Mouse (Mus musculus) brain, embryonic 18.5 days (tissue): ENCODE data around the gene Zfp970.
"Not testable (repeated sequence)": the region's sequence is repeated elsewhere in the genome, so short reads cannot be mapped to it uniquely, and the experiment has no call there.

Experiments used
- DNase-seq: peaks from one replicate; pipeline ENCODE4 v3.0.0-alpha.2; 2012; ENCODE audit warnings: low read depth, low spot score

Gene Zfp970

DNA sequence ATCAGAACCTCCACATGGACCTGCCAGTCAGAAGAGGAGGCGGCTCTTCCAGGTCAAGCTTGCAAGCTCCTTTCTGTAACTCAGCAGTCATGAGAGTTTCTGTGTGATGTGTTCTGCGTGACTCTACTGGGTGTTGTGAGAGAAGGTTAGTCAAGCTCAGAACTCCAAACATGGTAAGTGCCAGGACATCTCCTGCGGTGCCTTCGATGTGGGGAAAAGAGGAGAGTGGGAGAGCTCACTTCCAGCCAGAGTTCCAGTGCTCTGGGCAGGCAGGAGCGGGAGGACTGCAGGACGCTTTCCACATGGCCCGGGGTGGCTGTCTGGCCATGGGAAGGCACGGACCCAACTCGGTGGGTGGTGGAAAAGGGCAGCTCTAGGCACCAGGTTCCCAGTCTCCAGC, at the start of gene Zfp970:
TSS of gene Zfp970 (plus strand) at position 58 of the 400 bp plus-strand sequence.
- not testable (repeated sequence) for DNase-seq

GRCm38 (mm10) chr2:177468222-177468621, 3.7 kb downstream of the Zfp970 start:
- not testable (repeated sequence) for DNase-seq

DNA sequence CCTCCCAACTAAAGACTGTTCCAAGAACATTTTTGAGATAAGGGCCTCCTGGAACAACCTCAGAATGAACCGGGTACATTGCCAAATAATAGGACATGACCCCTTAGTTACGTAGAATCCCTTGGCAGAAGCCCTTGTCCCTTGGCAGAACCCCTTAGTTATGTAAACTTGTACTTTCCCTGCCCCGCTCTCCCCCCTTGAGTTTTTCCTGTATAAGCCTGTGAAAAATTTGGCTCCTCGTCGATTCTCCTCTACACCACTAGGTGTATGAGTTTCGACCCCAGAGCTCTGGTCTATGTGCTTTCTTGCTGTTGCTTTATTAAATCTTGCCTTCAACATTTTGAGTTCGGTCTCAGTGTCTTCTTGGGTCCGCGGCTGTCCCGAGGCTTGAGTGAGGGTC, 7.7 kb downstream of the Zfp970 start:
- DNase-seq: not testable (repeated sequence)

DNA sequence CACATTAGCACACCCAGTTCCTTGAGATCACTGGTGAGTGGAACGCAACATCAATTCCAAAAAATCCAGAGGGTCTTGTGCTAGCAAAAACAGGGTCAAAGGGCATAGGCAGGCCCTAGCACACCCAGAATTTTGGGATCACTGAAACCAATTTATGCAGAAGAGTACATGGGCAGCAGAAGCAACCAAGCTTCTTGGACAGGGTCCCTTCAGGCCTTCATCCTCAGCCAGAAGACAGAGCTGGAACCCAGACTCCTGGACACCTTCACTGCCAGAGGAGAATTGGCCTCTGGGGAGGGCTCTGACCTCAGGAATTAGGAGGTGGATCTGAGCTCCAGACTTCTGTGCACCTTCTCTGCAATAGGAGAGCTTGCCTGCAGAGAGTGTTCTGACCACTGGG, 17.4 kb downstream of the Zfp970 start:
- DNase-seq: not testable (repeated sequence)

DNA sequence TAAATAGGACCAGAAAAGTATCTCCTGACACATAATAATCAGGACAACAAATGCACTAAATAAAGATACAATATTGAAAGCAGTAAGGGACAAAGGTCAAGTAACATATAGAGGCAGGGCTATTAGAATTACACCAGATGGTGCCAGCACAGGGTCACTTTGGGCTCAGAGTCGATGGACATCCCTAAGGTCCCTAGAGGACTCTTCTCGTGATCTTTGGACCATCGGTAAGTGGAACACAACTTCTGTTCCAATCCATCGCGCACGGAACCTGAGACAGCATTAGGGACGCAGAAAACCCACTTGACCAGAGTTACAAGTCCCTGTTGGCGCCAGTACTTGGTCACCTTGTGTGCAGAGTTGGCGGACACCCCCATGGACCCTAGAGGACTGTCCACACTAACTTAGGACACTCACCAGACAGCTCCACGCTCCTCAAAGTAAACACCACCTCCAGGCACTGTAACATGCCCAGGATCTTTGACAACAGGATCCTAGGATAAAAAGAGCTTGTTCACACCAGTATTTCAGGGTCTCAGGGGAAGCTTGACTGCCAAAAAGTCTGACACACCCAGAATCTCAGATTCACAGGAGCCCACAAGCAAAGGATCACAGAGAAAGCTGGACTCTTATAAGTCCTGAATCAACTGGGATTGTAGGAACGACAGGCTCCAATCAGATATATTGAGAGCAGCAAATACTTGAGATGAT, 18.9 kb downstream of the Zfp970 start:
- not testable (repeated sequence) for DNase-seq

DNA sequence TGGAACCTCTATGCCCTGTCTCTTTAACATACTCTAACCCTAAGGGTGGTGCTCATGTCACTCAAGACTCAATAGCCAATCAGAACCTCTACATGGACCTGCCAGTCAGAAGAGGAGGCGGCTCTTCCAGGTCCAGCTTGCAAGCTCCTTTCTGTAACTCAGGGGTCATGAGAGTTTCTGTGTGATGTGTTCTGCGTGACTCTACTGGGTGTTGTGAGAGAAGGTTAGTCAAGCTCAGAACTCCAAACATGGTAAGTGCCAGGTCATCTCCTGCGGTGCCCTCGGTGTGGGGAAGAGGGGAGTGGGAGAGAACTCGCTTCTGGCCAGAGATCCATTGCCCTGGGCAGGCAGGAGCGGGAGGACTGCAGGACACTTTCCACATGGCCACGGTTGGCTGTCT, 33.5 kb downstream of the Zfp970 start, which contains the start of gene Gm14403:
TSS of gene Gm14403 (plus strand) at position 149 of the 400 bp plus-strand sequence.
- DNase-seq: not testable (repeated sequence)

DNA sequence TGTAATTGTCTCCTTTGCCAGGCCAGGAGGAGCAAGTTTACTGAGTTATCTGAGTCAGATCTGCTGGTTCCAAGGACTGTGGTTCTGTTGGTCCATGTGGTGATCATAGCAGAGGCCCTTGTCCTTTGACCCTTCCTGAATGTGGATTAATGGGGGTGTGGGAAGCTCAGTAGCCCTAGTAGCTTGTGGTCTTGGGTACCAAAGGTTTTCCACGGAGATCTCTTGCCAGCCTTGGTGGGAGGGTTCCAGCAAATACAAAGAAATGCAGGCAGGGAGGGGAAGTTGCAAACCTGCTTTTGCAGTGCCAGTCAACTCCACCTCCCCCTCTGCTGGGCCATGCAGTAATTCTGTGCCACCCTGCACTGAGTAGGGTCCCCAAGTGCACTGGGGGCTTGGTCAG, 34.6 kb downstream of the Zfp970 start:
- not testable (repeated sequence) for DNase-seq

- not testable (repeated sequence) for DNase-seq
Observed at GRCm38 (mm10) chr2:177505211-177505719, 40.7 kb downstream of the Zfp970 start.

GRCm38 (mm10) chr2:177511381-177511780, 46.8 kb downstream of the Zfp970 start:
- DNase-seq: not testable (repeated sequence)

DNA sequence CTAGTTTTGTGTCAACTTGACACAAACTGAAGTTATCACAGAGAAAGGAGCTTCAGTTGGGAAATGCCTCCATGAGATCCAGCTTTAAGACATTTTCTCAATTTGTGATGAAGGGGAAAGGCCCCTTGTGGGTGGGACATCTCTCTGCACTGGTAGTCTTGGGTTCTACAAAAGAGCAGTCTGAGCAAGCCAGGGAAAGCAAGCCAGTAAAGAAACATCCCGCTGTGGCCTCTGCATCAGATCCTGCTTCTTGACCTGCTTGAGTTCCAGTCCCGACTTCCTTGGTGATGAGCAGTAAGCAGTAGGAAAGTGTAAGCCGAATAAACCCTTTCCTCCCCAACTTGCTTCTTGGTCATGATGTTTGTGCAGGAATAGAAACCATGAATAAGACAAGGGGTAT, 47.4 kb downstream of the Zfp970 start:
- DNase-seq: not testable (repeated sequence)

DNA sequence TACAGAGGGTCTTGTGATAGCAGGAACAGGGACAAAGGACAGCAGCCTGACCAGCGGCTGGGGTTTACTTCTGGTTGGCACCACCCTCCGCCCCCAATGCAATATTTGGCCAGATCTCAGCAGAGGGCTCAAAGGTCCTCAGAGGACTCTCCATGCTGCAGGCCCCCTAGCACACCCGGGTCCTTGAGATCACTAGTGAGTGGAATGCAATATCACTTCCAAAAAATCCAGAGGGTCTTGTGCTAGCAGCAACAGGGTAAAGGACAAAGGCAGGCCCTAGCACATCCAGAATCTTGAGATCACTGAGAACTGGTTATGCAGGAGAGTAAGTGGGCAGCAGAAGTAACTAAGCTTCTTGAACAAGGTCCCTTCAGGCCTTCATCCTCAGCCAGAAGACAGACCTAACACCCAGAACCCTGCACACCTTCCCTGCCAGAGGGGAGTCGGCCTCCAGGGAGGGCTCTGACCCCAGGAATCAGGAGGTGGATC, 49.5 kb downstream of the Zfp970 start:
- not testable (repeated sequence) for DNase-seq

- not testable (repeated sequence) for DNase-seq
Observed at GRCm38 (mm10) chr2:177517746-177518145, 53.2 kb downstream of the Zfp970 start.

- DNase-seq: not testable (repeated sequence)
Observed at GRCm38 (mm10) chr2:177518354-177518753, 53.8 kb downstream of the Zfp970 start.

- not testable (repeated sequence) for DNase-seq
Observed at GRCm38 (mm10) chr2:177518960-177519359, 54.4 kb downstream of the Zfp970 start.

DNA sequence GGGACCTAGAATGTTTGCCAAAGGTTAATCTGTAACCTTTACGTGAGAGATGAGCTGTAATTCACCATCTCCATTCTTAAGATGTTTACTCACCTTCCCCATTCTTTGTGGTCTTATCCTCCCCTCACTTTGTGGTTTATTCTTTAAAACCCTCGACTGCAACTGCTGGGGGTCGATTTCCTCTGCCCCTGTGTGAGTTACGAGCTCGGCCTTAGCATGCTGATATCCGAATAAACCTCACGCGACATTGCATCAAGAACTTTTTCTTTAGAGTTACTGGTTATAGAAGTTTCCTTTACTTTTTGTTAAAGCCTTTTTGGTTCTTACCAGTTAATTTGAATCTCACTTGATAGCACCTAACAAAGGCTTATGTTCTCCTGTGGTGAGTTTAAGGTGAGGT, 55.5 kb downstream of the Zfp970 start:
- no peak for DNase-seq

DNA sequence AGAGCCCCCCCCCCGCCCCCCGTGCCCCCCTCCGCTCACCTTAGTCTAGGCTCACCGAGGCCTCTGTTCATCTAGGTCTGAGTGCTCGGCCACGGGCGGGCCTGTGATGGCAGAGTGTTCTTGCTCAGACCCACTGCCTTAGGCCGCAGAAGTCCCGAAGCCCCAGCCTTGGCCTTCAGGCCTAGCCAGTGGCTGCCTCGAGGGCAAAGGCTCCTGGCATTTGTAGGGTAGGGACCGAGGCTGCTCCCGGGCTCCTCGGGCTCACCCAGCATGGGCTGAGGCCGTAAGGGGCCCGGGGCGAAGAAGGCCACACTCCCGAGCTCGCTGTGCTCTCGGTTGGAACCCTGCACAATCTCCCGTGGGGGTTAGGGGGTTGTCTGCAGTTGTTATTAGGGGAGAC, 58.5 kb downstream of the Zfp970 start:
- no peak for DNase-seq

- DNase-seq: not testable (repeated sequence)
Observed at GRCm38 (mm10) chr2:177523674-177524073, 59.1 kb downstream of the Zfp970 start.

DNA sequence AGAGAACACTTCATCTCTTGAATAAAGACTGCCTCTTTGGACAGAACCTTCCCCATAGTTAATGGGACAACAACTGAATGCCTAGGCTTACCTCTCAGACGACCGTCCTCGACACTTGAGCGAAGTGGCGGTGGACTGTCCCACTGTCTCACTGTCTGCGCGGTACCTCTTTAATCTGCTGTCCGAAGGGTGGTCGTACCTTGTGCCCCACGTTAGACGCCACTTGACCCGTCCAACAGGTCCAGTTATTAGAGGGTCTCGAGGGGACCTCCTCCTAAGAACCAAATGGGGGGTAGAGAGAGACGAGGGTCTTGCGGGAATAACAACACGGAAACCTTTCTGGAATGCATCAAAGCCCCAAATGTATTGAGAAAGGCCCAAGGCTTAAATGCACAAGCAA, 59.6 kb downstream of the Zfp970 start:
- DNase-seq: not testable (repeated sequence)
